Mouse (Mus musculus) embryonic facial prominence, embryonic 15.5 days (tissue): ENCODE results near the gene Olfr683. TPM values are rescaled to one million over a fixed set of nuclear protein-coding genes. Genes with fewer than 3 reads are reported as not detected.
"Not testable (repeated sequence)": the region's sequence is repeated elsewhere in the genome, so short reads cannot be mapped to it uniquely, and the experiment has no call there.

Experiments
- ATAC-seq: fragments of 200-750 bp; cut with Nextera tagmentation; 2 replicates; pipeline ENCODE4 v1.8.0; 2017; ENCODE audit warnings: low read depth, moderate TSS enrichment; ENCODE audit not compliant: insufficient number of reproducible peaks, low FRiP score, low TSS enrichment
- H3K27ac ChIP-seq: fragments of 300-500 bp; sonication (generic); replicated peaks from 2 replicates; pipeline ENCODE4 v1.5.1; 2015; ENCODE audit warnings: mild to moderate bottlenecking, inconsistent platforms
- H3K27me3 ChIP-seq: fragments of 300-500 bp; sonication (generic); 2 replicates; pipeline ENCODE4 v1.6.1; 2015; ENCODE audit warnings: inconsistent platforms
- H3K36me3 ChIP-seq: fragments of 300-500 bp; sonication (generic); 2 replicates; pipeline ENCODE4 v1.6.1; 2015; ENCODE audit warnings: mild to moderate bottlenecking, inconsistent platforms
- H3K4me1 ChIP-seq: fragments of 300-500 bp; sonication (generic); 2 replicates; pipeline ENCODE4 v1.6.1; 2015; ENCODE audit warnings: inconsistent platforms
- H3K4me2 ChIP-seq: fragments of 300-500 bp; sonication (generic); replicated peaks from 2 replicates; pipeline ENCODE4 v1.6.1; 2015; ENCODE audit warnings: mild to moderate bottlenecking, inconsistent platforms
- H3K4me3 ChIP-seq: fragments of 300-500 bp; sonication (generic); replicated peaks from 2 replicates; pipeline ENCODE4 v1.5.1; 2015; ENCODE audit warnings: mild to moderate bottlenecking, inconsistent platforms
- H3K9ac ChIP-seq: fragments of 300-500 bp; sonication (generic); 2 replicates; pipeline ENCODE4 v1.6.1; 2015; ENCODE audit warnings: inconsistent platforms
- H3K9me3 ChIP-seq: fragments of 300-500 bp; sonication (generic); replicated peaks from 2 replicates; pipeline ENCODE4 v1.6.1; 2016; ENCODE audit warnings: inconsistent platforms
- WGBS: fragments of 180-500 bp; shearing (Covaris S2); methylation state at CpG from one replicate; pipeline ENCODE4 v1.1.7; 2015; 5-methylcytosine and 5-hydroxymethylcytosine counted together
- polyA plus RNA-seq: library from polyadenylated mRNA; unstranded; fragments of >200 nt; fragmentation: Nextera tagmentation; extraction: Ambion mirVana; gene quantifications from 2 replicates; pipeline ENCODE4 v1.2.1, GENCODE M21; 2015

The Olfr683 gene
- polyA plus RNA-seq = 0.61 TPM in 1 of 2 replicates, not detected in the other

DNA sequence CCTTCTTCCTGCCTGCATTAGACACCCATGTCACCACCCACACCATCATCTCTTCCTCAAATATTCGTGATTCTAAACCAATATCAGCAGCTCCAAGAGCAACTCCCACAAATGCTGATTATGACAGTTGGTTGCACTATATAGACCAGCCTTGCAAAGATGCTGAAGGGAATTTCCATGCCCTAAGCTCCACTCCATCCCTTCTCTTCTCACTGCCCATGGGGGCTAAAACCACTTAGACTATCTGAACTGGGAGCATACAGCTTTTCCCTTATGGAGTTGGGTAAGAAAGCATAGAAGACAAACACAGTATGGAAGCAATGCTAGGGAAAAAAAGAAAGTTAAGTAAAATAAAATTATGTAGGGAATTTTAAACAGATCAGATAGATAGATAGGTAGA, at the start of gene Olfr683:
Olfr683 (minus strand) TSS at position 101 of the 400 bp plus-strand sequence.
- ATAC-seq = no peak

GRCm38 (mm10) chr7:105185912-105186311, 39.1 kb upstream of the Olfr683 start, which contains the start of gene Olfr685:
Gene Olfr685, minus strand, starts transcription at chr7:105186012.
- no peaks in the 10 kb centered on the region for H3K9me3 ChIP-seq
- H3K4me2 ChIP-seq = no peak within 1 kb of the TSS
- no peak for ATAC-seq
- no peaks in the 10 kb centered on the region for H3K4me1 ChIP-seq
- H3K9ac ChIP-seq = no peak within 1 kb of the TSS
- H3K4me3 ChIP-seq = no peak within 1 kb of the TSS
- WGBS = 85% methylated on average over 1 of the region's 1 CpGs
- no peaks in the 10 kb centered on the region for H3K27me3 ChIP-seq
- no peak within 1 kb of the TSS for H3K27ac ChIP-seq
- no peaks in the 10 kb centered on the region for H3K36me3 ChIP-seq

More for the DNA sequence above, at the start of gene Olfr683:
- H3K4me3 ChIP-seq = no peak within 1 kb of the TSS
- H3K27ac ChIP-seq = no peak within 1 kb of the TSS
- H3K9me3 ChIP-seq = no peaks in the 10 kb centered on the region
- H3K9ac ChIP-seq = no peak within 1 kb of the TSS
- no peak within 1 kb of the TSS for H3K4me2 ChIP-seq
- H3K4me1 ChIP-seq = no peaks in the 10 kb centered on the region
- WGBS = 67% methylated on average over 1 of the region's 1 CpGs
- no peaks in the 10 kb centered on the region for H3K27me3 ChIP-seq
- H3K36me3 ChIP-seq = no peaks in the 10 kb centered on the region

DNA sequence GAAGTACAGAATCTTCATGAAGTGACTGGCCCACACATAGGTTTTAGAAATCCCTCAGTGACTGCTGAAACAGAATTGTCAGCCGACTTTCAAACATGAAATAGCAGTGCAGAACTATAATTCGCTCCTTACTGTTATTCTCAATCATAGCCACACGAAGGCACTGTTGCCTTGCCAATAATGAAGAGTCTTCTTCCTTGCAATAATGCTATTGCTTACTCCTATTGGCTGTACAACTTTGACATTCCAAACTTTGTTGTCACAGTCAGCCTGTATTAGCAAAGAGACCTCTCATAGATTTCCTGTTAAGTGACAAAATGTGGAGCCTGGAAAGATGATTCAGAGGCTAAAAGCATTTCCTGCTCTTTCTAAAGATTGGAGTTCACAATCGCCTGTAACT, 24.0 kb upstream of the Olfr683 start:
- Histone ChIP-seq H3K9me3 (no peaks in the 10 kb centered on the region), H3K4me3 (no peak overlapping the region), H3K4me2 (no peak overlapping the region), H3K27me3 (no peaks in the 10 kb centered on the region), H3K9ac (no peak overlapping the region), H3K36me3 (no peaks in the 10 kb centered on the region), H3K4me1 (no peaks in the 10 kb centered on the region), H3K27ac (no peak overlapping the region)
- no peak for ATAC-seq
- WGBS = 51% methylated on average over 4 of the region's 4 CpGs

- no peaks in the 10 kb centered on the region for H3K4me1 ChIP-seq
- H3K27ac ChIP-seq = no peak within 1 kb of the TSS
- WGBS = 61% methylated on average over 1 of the region's 1 CpGs
- H3K27me3 ChIP-seq = no peaks in the 10 kb centered on the region
- H3K9me3 ChIP-seq = no peaks in the 10 kb centered on the region
- H3K9ac ChIP-seq = no peak within 1 kb of the TSS
- no peak within 1 kb of the TSS for H3K4me2 ChIP-seq
- H3K4me3 ChIP-seq = no peak within 1 kb of the TSS
- no peaks in the 10 kb centered on the region for H3K36me3 ChIP-seq
- ATAC-seq = no peak
Observed at GRCm38 (mm10) chr7:105163553-105163952, 16.7 kb upstream of the Olfr683 start, which contains the start of gene Olfr684. Gene Olfr684, minus strand, starts transcription at chr7:105163653.

GRCm38 (mm10) chr7:105141275-105141674, 5.5 kb downstream of the Olfr683 start:
- Histone ChIP-seq H3K27ac (no peak overlapping the region), H3K9ac (no peak overlapping the region), H3K9me3 (no peaks in the 10 kb centered on the region)

GRCm38 (mm10) chr7:105116536-105116935, 30.3 kb downstream of the Olfr683 start, which contains the start of gene Olfr681:
Gene Olfr681, plus strand, starts transcription at chr7:105116836.
- Histone ChIP-seq H3K27ac (no peak within 1 kb of the TSS), H3K4me2 (no peak within 1 kb of the TSS), H3K9me3 (no peaks in the 10 kb centered on the region), H3K9ac (no peak within 1 kb of the TSS), H3K36me3 (no peaks in the 10 kb centered on the region), H3K27me3 (no peaks in the 10 kb centered on the region), H3K4me3 (no peak within 1 kb of the TSS), H3K4me1 (no peaks in the 10 kb centered on the region)
- no peak for ATAC-seq

More at GRCm38 (mm10) chr7:105141275-105141674, 5.5 kb downstream of the Olfr683 start:
- Histone ChIP-seq H3K4me1 (no peaks in the 10 kb centered on the region), H3K36me3 (no peaks in the 10 kb centered on the region), H3K27me3 (no peaks in the 10 kb centered on the region), H3K4me3 (no peak overlapping the region), H3K4me2 (no peak overlapping the region)
- no peak for ATAC-seq
- WGBS = 74% methylated on average over 2 of the region's 2 CpGs

GRCm38 (mm10) chr7:105092717-105093116, 54.1 kb downstream of the Olfr683 start, which contains the start of gene Olfr680-ps1:
Gene Olfr680-ps1, minus strand, starts transcription at chr7:105092817.
- not testable (repeated sequence) for H3K27ac ChIP-seq, H3K9me3 ChIP-seq, ATAC-seq

More at GRCm38 (mm10) chr7:105092717-105093116, 54.1 kb downstream of the Olfr683 start, which contains the start of gene Olfr680-ps1:
- not testable (repeated sequence) for H3K4me1 ChIP-seq, H3K36me3 ChIP-seq, H3K4me3 ChIP-seq, H3K27me3 ChIP-seq, H3K4me2 ChIP-seq, H3K9ac ChIP-seq

Other genes with a start within 250 kb of the Olfr683 start
- gene Olfr667, start 225.5 kb downstream of the Olfr683 start, polyA plus RNA-seq = not detected in 2 replicates
- not detected in 2 replicates for gene Olfr668, start 219.0 kb downstream of the Olfr683 start, polyA plus RNA-seq
- 0.23 and 0.50 TPM in 2 replicates for gene Olfr669, start 212.8 kb downstream of the Olfr683 start, polyA plus RNA-seq
- gene Olfr670, start 184.4 kb downstream of the Olfr683 start, polyA plus RNA-seq = not detected in 2 replicates
- 0.08 and 0.22 TPM in 2 replicates for gene Olfr671, start 167.9 kb downstream of the Olfr683 start, polyA plus RNA-seq
- gene Olfr672, start 145.0 kb downstream of the Olfr683 start, polyA plus RNA-seq = 0.51 and 1.5 TPM in 2 replicates
- gene Olfr675, start 118.6 kb downstream of the Olfr683 start, polyA plus RNA-seq = not detected in 2 replicates
- not detected in 2 replicates for gene Olfr676, start 114.3 kb downstream of the Olfr683 start, polyA plus RNA-seq
- gene Olfr677, start 95.6 kb downstream of the Olfr683 start, polyA plus RNA-seq = 0.47 TPM in 1 of 2 replicates, not detected in the other
- gene Olfr678, start 82.5 kb downstream of the Olfr683 start, polyA plus RNA-seq = not detected in 2 replicates
- gene Olfr679, start 65.8 kb downstream of the Olfr683 start, polyA plus RNA-seq = 0.04 and 0.21 TPM in 2 replicates
- not detected in 2 replicates for gene Olfr680-ps1, start 54.2 kb downstream of the Olfr683 start, polyA plus RNA-seq
- gene Olfr681, start 30.2 kb downstream of the Olfr683 start, polyA plus RNA-seq = 0.11 and 0.71 TPM in 2 replicates
- not detected in 2 replicates for gene Olfr684, start 16.6 kb upstream of the Olfr683 start, polyA plus RNA-seq
- gene Olfr685, start 39.0 kb upstream of the Olfr683 start, polyA plus RNA-seq = 0.25 and 0.27 TPM in 2 replicates
- 0.09 TPM in 1 of 2 replicates, not detected in the other for gene Olfr686, start 60.5 kb upstream of the Olfr683 start, polyA plus RNA-seq
- 0.17 TPM in 1 of 2 replicates, not detected in the other for gene Olfr688, start 141.1 kb upstream of the Olfr683 start, polyA plus RNA-seq
- 0.20 and 0.53 TPM in 2 replicates for gene Olfr689, start 164.2 kb upstream of the Olfr683 start, polyA plus RNA-seq
- gene Olfr690, start 187.1 kb upstream of the Olfr683 start, polyA plus RNA-seq = 0.13 and 0.24 TPM in 2 replicates
- 0.33 and 0.41 TPM in 2 replicates for gene Olfr691, start 195.3 kb upstream of the Olfr683 start, polyA plus RNA-seq
- gene Olfr692, start 221.2 kb upstream of the Olfr683 start, polyA plus RNA-seq = 0.33 and 0.39 TPM in 2 replicates
- not detected in 2 replicates for gene Gm5901, start 228.0 kb upstream of the Olfr683 start, polyA plus RNA-seq